Mouse (Mus musculus) megakaryocyte, embryonic 14.5 days (primary cell): ENCODE measurements around the gene Rgl3. TPM values are rescaled to one million over a fixed set of nuclear protein-coding genes. Genes with fewer than 3 reads are reported as not detected.

Experiments used
- H3K27me3 ChIP-seq: replicated peaks from 2 replicates; pipeline ENCODE3; 2012; ENCODE audit warnings: inconsistent platforms
- H3K36me3 ChIP-seq: replicated peaks from 2 replicates; pipeline ENCODE3; 2012; ENCODE audit warnings: low read length, inconsistent platforms, mixed read lengths
- H3K4me1 ChIP-seq: 2 replicates; pipeline ENCODE4 v1.6.1; 2012; ENCODE audit warnings: inconsistent platforms
- H3K4me3 ChIP-seq: replicated peaks from 2 replicates; pipeline ENCODE3; 2012; ENCODE audit warnings: moderate library complexity, mild to moderate bottlenecking, inconsistent platforms
- H3K9me3 ChIP-seq: 2 replicates; pipeline ENCODE4 v1.6.1; 2012; ENCODE audit warnings: inconsistent platforms
- FLI1 ChIP-seq: IDR thresholded peaks from 2 replicates; pipeline ENCODE4 v1.6.1; 2012; ENCODE audit warnings: low read length, inconsistent platforms, mixed read lengths
- GATA1 ChIP-seq: IDR thresholded peaks from 3 replicates; pipeline ENCODE4 v1.6.1; 2012; ENCODE audit warnings: mixed read lengths, low read length, inconsistent platforms, borderline replicate concordance
- polyA plus RNA-seq: library from polyadenylated mRNA; stranded (reverse); fragments of >175 nt; gene quantifications from 2 replicates; pipeline ENCODE4 v1.2.3, GENCODE M21; 2012; ENCODE audit warnings: low replicate concordance; ENCODE audit not compliant: insufficient read depth

Rgl3 gene
- polyA plus RNA-seq, 1 experiment = 2.2 TPM

- Histone ChIP-seq H3K4me1 (peaks cover 86% of the 10 kb centered on the region), H3K9me3 (no peaks in the 10 kb centered on the region), H3K4me3 (peak overlapping the region; percentile 96), H3K27me3 (no peaks in the 10 kb centered on the region), H3K36me3 (peaks cover 41% of the 10 kb centered on the region)
- TF ChIP-seq GATA1 (no peak), FLI1 (no peak)
Measured at GRCm38 (mm10) chr9:21962010-21962409, 27.2 kb downstream of the Rgl3 start.

- Histone ChIP-seq H3K36me3 (peaks cover 41% of the 10 kb centered on the region), H3K27me3 (no peaks in the 10 kb centered on the region), H3K9me3 (no peaks in the 10 kb centered on the region), H3K4me3 (peak overlapping the region; percentile 96), H3K4me1 (peaks cover 91% of the 10 kb centered on the region)
- TF ChIP-seq FLI1 = no peak
Measured at GRCm38 (mm10) chr9:21961366-21961980, 27.8 kb downstream of the Rgl3 start.

- H3K36me3 ChIP-seq = peaks cover 41% of the 10 kb centered on the region
- no peaks in the 10 kb centered on the region for H3K9me3 ChIP-seq
- no peak for TF ChIP-seq FLI1
- TF ChIP-seq GATA1 = no peak
- H3K4me1 ChIP-seq = peaks cover 86% of the 10 kb centered on the region
- no peaks in the 10 kb centered on the region for H3K27me3 ChIP-seq
- peak overlapping the region; percentile 96 for H3K4me3 ChIP-seq
Measured at GRCm38 (mm10) chr9:21960558-21961208, 28.6 kb downstream of the Rgl3 start.

- Histone ChIP-seq H3K36me3 (peaks cover 41% of the 10 kb centered on the region), H3K4me1 (peaks cover 81% of the 10 kb centered on the region), H3K27me3 (no peaks in the 10 kb centered on the region), H3K4me3 (peak overlapping the region; percentile 64), H3K9me3 (no peaks in the 10 kb centered on the region)
- no peak for TF ChIP-seq GATA1
Measured at GRCm38 (mm10) chr9:21960135-21960534, 29.1 kb downstream of the Rgl3 start.

GRCm38 (mm10) chr9:21959244-21959643, 30.0 kb downstream of the Rgl3 start:
- Histone ChIP-seq H3K9me3 (no peaks in the 10 kb centered on the region), H3K27me3 (no peaks in the 10 kb centered on the region), H3K4me1 (peaks cover 82% of the 10 kb centered on the region), H3K36me3 (peaks cover 41% of the 10 kb centered on the region), H3K4me3 (peak overlapping the region; percentile 62)
- TF ChIP-seq FLI1 = no peak
- TF ChIP-seq GATA1 = no peak

- Histone ChIP-seq H3K9me3 (no peaks in the 10 kb centered on the region), H3K36me3 (peaks cover 41% of the 10 kb centered on the region), H3K4me1 (peaks cover 78% of the 10 kb centered on the region), H3K4me3 (peak overlapping the region; percentile 62), H3K27me3 (no peaks in the 10 kb centered on the region)
- TF ChIP-seq GATA1 = no peak
- TF ChIP-seq FLI1 = no peak
Measured at GRCm38 (mm10) chr9:21958372-21958771, 30.9 kb downstream of the Rgl3 start.

- H3K9me3 ChIP-seq = peaks cover 10% of the 10 kb centered on the region
- peak within 1 kb of the TSS; percentile 95 for H3K4me3 ChIP-seq
- peaks cover 56% of the 10 kb centered on the region for H3K4me1 ChIP-seq
- no peaks in the 10 kb centered on the region for H3K27me3 ChIP-seq
- TF ChIP-seq GATA1 = no peak
- no peak for TF ChIP-seq FLI1
- H3K36me3 ChIP-seq = peaks cover 30% of the 10 kb centered on the region
Measured at GRCm38 (mm10) chr9:21955570-21956281, 33.5 kb downstream of the Rgl3 start, which contains the start of gene Swsap1. TSS of gene Swsap1 (plus strand) at chr9:21955755.

- H3K4me1 ChIP-seq = peaks cover 51% of the 10 kb centered on the region
- TF ChIP-seq FLI1 = no peak
Measured at GRCm38 (mm10) chr9:21955225-21955569, 34.0 kb downstream of the Rgl3 start.

GRCm38 (mm10) chr9:21954635-21955034, 34.6 kb downstream of the Rgl3 start:
- Histone ChIP-seq H3K4me3 (no peak overlapping the region), H3K9me3 (peaks cover 10% of the 10 kb centered on the region), H3K4me1 (peaks cover 48% of the 10 kb centered on the region), H3K27me3 (no peaks in the 10 kb centered on the region), H3K36me3 (peaks cover 19% of the 10 kb centered on the region)
- TF ChIP-seq FLI1 = no peak
- TF ChIP-seq GATA1 = no peak

More at GRCm38 (mm10) chr9:21955225-21955569, 34.0 kb downstream of the Rgl3 start:
- Histone ChIP-seq H3K36me3 (peaks cover 25% of the 10 kb centered on the region), H3K4me3 (peak overlapping the region; percentile 95), H3K27me3 (no peaks in the 10 kb centered on the region), H3K9me3 (peaks cover 10% of the 10 kb centered on the region)

- peak overlapping the region; percentile 64 for H3K4me3 ChIP-seq
- no peak for TF ChIP-seq GATA1
- TF ChIP-seq FLI1 = no peak
- H3K9me3 ChIP-seq = peaks cover 10% of the 10 kb centered on the region
- peaks cover 9% of the 10 kb centered on the region for H3K36me3 ChIP-seq
- peaks cover 38% of the 10 kb centered on the region for H3K4me1 ChIP-seq
- peaks cover 8% of the 10 kb centered on the region for H3K27me3 ChIP-seq
Measured at GRCm38 (mm10) chr9:21953600-21953999, 35.6 kb downstream of the Rgl3 start.
